Mouse (Mus musculus): ENCODE measurements at regions not wholly inside any gene's neighbourhood (a gene's known extent, or its start where the extent isn't known, plus 50 kb on each side); places are given as distances from the start of the nearest gene placed in this dataset.

- TF ChIP-seq CTCF (IDR thresholded peaks at IDR 0.05; ENCODE audit: borderline replicate concordance, extremely low read depth, insufficient read depth, insufficient read length) (no peak), POLR2A (IDR thresholded peaks at IDR 0.05; ENCODE audit: borderline replicate concordance, extremely low read depth, insufficient read depth, insufficient read length, poor library complexity, severe bottlenecking) (no peak)
Observed at GRCm38 (mm10) chr14:87344540-87344939, 71.9 kb upstream of the Tdrd3 start.
